Mouse (Mus musculus) lung, embryonic 16.5 days (tissue): ENCODE measurements around the gene Igf1r. TPM values are rescaled to one million over a fixed set of nuclear protein-coding genes. Genes with fewer than 3 reads are reported as not detected.

ENCODE experiments used
- ATAC-seq: fragments of 200-750 bp; cut with Nextera tagmentation; 2 replicates; pipeline ENCODE4 v1.8.0; 2017; ENCODE audit warnings: low read depth, mild to moderate bottlenecking, moderate library complexity
- H3K27ac ChIP-seq: fragments of 300-500 bp; sonication (generic); 2 replicates; pipeline ENCODE4 v1.5.1; 2014; ENCODE audit warnings: mild to moderate bottlenecking, control low read depth, low read length
- H3K27me3 ChIP-seq: fragments of 300-500 bp; sonication (generic); 2 replicates; pipeline ENCODE4 v1.6.1; 2014; ENCODE audit warnings: low read depth, low read length, mixed read lengths; ENCODE audit not compliant: control insufficient read depth, insufficient read depth
- H3K36me3 ChIP-seq: fragments of 300-500 bp; sonication (generic); 2 replicates; pipeline ENCODE4 v1.6.1; 2014; ENCODE audit warnings: low read length; ENCODE audit not compliant: control insufficient read depth, insufficient read depth
- H3K4me1 ChIP-seq: fragments of 300-500 bp; sonication (generic); replicated peaks from 2 replicates; pipeline ENCODE4 v1.6.1; 2014; ENCODE audit warnings: low read length, mixed read lengths; ENCODE audit not compliant: control insufficient read depth, insufficient read depth
- H3K4me2 ChIP-seq: fragments of 300-500 bp; sonication (generic); 2 replicates; pipeline ENCODE4 v1.6.1; 2014; ENCODE audit warnings: low read depth, low read length, control low read depth
- H3K4me3 ChIP-seq: fragments of 300-500 bp; sonication (generic); 2 replicates; pipeline ENCODE4 v1.5.1; 2014; ENCODE audit warnings: mild to moderate bottlenecking, low read length, control low read depth
- H3K9ac ChIP-seq: fragments of 300-500 bp; sonication (generic); 2 replicates; pipeline ENCODE4 v1.6.1; 2014; ENCODE audit warnings: low read length, control low read depth
- H3K9me3 ChIP-seq: fragments of 300-500 bp; sonication (generic); 2 replicates; pipeline ENCODE4 v1.6.1; 2016; ENCODE audit warnings: low read length; ENCODE audit not compliant: control insufficient read depth
- WGBS: fragments of 180-500 bp; shearing (Covaris S2); extraction: QIAGEN DNeasy Blood & Tissue Kit; methylation state at CpG from one replicate; pipeline ENCODE4 v1.1.7; 2014; 5-methylcytosine and 5-hydroxymethylcytosine counted together
- polyA plus RNA-seq: library from polyadenylated mRNA; unstranded; fragments of >200 nt; fragmentation: Nextera tagmentation; extraction: Ambion mirVana; gene quantifications from 2 replicates; pipeline ENCODE4 v1.2.1, GENCODE M21; 2015

Igf1r gene
- polyA plus RNA-seq, 1 experiment from 2014 or later, result 19.9 TPM

DNA sequence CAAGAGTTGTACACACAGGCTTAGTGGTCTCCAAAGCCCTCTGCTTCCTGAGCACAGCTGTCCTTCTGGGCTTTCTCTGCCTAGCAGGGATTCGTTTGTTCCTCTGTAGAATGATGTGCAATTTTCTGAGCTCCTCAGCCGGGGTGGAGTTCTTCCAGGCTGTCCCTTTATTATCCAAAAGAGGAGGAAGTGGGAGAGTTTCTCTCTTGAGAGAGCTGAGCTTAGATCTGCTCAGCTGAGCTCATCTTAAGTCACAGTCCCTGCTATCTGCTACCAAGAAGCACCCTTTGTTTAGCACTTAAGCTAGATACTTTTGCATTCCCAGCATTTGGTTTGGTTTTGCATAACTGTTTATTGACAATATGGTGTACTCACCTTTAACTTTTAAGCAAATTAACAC is 36.7 kb downstream of the Igf1r start:
- H3K27me3 ChIP-seq, result no peaks in the 10 kb centered on the region
- no peak overlapping the region for H3K4me2 ChIP-seq
- no peak overlapping the region for H3K9ac ChIP-seq
- no peak overlapping the region for H3K27ac ChIP-seq
- no peak overlapping the region for H3K4me3 ChIP-seq
- 45% methylated on average over 2 of the region's 2 CpGs for WGBS
- H3K9me3 ChIP-seq, result no peaks in the 10 kb centered on the region
- H3K36me3 ChIP-seq, result peaks cover 3% of the 10 kb centered on the region; the same call in 1 of the 2 replicates
- ATAC-seq, result no peak
- peaks cover 30% of the 10 kb centered on the region for H3K4me1 ChIP-seq

DNA sequence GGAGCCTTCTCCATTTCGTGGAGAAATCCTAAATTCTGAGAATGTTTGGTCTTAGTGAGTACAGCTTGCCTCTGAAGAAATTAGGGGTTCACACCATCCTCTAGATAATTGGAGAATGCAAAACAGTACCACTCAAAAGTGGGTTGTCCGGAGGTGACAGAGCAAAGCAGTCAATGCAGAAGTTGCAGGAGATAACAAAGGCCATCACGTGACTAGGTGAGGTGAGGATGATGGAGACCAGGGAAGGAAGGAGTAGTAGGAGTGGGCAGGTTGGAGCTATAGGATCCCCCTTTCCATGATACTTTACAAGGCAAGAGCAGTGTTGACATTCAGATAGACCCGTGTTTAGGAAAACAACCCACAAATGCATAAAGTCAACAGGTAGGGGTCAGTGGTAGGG is 41.0 kb downstream of the Igf1r start:
- no peaks in the 10 kb centered on the region for H3K36me3 ChIP-seq
- H3K4me3 ChIP-seq, result no peak overlapping the region
- WGBS, result 80% methylated on average over 4 of the region's 4 CpGs
- H3K9me3 ChIP-seq, result no peaks in the 10 kb centered on the region
- no peak for ATAC-seq
- H3K27ac ChIP-seq, result no peak overlapping the region
- H3K9ac ChIP-seq, result no peak overlapping the region
- H3K27me3 ChIP-seq, result no peaks in the 10 kb centered on the region
- no peak overlapping the region for H3K4me2 ChIP-seq
- peaks cover 19% of the 10 kb centered on the region for H3K4me1 ChIP-seq

DNA sequence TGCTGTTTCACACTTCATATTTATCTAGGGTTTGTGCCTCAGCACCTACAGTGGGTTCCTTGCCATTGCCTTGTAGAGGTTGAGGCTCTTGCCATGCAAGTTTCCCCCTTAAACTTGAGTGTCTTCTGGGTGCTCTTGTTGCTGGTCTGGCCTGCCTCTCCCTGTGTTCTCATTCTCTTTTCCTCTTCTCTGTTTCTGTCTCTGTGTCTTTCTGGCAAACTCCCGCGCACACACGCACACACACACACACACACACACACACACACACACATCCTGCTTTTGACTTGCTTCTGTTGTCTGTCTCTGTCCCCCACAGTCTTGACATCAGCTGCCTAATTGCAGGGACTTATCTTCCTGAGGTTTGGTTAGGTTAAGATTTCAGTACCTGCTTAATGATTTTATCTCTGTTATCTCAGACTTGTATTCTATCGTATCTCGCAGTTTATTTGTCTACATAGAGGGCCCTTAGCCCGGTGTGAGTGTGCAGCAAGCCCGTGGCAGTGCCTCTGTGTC is 41.8 kb downstream of the Igf1r start:
- H3K9me3 ChIP-seq, result no peaks in the 10 kb centered on the region
- H3K4me3 ChIP-seq, result no peak overlapping the region
- H3K27ac ChIP-seq, result no peak overlapping the region
- no peak for ATAC-seq
- H3K27me3 ChIP-seq, result no peaks in the 10 kb centered on the region
- H3K36me3 ChIP-seq, result no peaks in the 10 kb centered on the region
- H3K4me1 ChIP-seq, result peaks cover 26% of the 10 kb centered on the region
- H3K4me2 ChIP-seq, result no peak overlapping the region
- no peak overlapping the region for H3K9ac ChIP-seq
- WGBS, result 47% methylated on average over 7 of the region's 7 CpGs

DNA sequence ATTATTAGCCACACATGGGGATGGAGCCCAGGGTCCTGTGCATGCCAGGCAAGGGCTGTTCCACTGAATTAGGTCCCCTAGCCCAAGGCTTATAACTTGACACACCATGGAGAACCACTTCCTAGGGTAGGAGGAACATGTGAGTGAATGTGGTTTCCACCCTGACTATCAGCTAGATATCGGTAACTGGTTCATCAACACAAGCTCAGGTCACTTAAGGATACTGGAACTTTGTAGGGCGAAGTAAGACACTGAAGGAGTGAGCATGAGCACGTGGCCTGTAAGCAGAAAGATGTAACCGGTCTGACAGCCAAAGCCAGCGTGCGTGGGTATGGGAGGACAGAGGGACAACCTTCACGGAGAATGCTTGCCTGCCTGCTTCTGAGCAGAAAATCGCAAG is 42.6 kb downstream of the Igf1r start:
- no peak for ATAC-seq
- Histone ChIP-seq H3K27ac (no peak overlapping the region), H3K4me3 (no peak overlapping the region), H3K4me2 (no peak overlapping the region), H3K36me3 (no peaks in the 10 kb centered on the region), H3K9me3 (no peaks in the 10 kb centered on the region), H3K9ac (no peak overlapping the region), H3K27me3 (no peaks in the 10 kb centered on the region), H3K4me1 (peaks cover 30% of the 10 kb centered on the region)
- WGBS, result 59% methylated on average over 8 of the region's 8 CpGs

DNA sequence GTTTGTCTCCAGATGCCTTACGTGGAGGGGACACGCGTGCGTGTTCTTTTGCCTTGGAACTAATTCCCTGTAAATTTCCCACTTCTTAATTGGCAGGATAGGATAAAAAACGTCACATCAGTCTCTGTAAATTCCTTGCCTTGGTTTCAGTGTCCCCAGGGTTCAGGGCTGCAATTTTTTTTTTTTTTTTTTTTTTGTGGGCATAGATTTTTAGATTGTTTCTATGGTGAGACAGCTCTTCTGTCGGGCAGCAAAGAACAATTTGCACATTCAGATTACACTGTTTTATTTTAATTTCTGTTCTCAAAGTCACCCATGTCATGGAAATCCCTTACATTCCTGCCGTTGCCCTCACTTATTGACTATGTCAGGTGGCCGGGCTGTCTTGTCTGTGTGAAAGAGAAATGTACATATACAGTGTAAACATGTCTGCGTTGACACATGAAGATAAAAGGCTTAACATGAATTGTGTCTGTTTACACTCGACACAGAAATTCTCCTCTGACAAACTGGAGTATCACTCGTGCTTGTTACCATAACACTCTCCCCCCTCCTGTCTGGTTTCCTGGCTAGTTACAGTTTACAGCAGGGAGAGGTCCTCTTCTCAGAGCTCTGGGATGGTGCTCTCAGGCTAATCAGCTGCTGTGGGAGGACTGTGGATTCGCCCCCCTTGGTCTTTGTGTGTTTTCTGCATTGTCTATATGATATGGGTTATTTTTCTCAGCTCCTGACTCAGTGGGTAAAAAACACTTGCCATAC is 43.8 kb downstream of the Igf1r start:
- no peak overlapping the region for H3K27ac ChIP-seq
- H3K9ac ChIP-seq, result no peak overlapping the region
- no peak overlapping the region for H3K4me2 ChIP-seq
- no peak overlapping the region for H3K4me3 ChIP-seq
- H3K36me3 ChIP-seq, result no peaks in the 10 kb centered on the region
- WGBS, result 32% methylated on average over 12 of the region's 12 CpGs
- no peak for ATAC-seq
- peaks cover 30% of the 10 kb centered on the region for H3K4me1 ChIP-seq
- no peaks in the 10 kb centered on the region for H3K27me3 ChIP-seq
- H3K9me3 ChIP-seq, result no peaks in the 10 kb centered on the region

DNA sequence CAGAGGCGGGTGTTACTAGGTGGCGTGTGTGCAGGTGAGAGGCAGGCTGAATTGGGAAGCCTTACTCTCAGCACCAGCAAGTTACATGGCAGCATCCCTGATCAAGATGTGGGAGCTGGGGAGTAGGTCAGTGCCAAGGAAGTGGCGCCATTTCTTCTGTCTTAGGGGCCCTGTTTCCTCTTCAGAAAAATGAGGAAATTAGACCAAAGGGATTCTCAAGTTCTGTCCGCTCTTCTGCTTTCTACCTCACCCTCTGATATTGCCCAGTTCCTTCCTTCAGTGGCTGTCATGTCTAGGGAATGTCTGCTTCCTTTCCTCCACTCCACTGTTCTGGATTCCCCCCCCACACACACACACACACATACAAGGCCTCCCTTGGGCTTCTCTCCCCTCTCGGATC is 48.6 kb downstream of the Igf1r start:
- Histone ChIP-seq H3K27me3 (no peaks in the 10 kb centered on the region), H3K9me3 (no peaks in the 10 kb centered on the region), H3K4me2 (no peak overlapping the region), H3K9ac (no peak overlapping the region), H3K27ac (no peak overlapping the region), H3K36me3 (peaks cover 10% of the 10 kb centered on the region), H3K4me3 (no peak overlapping the region), H3K4me1 (peaks cover 24% of the 10 kb centered on the region)
- ATAC-seq, result no peak
- WGBS, result 83% methylated on average over 5 of the region's 5 CpGs

DNA sequence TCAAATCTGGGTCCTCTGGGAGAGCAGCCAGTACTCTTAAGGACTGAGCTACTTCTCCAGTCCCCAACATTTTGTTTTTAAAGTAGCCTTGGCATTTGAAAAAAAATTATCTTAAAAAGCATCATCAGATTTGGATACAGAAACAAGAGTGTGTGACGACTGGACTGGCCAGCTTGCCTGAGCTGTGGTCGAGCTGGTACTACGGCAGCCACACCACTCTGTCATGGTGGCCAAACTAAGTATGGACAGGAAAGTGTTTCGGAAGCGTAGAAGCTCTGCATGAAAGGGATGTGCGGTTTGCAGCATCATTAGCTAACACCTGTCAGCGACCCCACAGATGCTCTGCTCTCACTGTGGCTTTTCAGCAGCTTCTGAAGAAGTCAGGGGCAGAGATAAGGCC is 53.4 kb downstream of the Igf1r start:
- H3K27me3 ChIP-seq, result no peaks in the 10 kb centered on the region
- 78% methylated on average over 7 of the region's 7 CpGs for WGBS
- H3K9ac ChIP-seq, result no peak overlapping the region
- no peak overlapping the region for H3K27ac ChIP-seq
- H3K4me1 ChIP-seq, result peaks cover 3% of the 10 kb centered on the region
- no peak for ATAC-seq
- H3K4me3 ChIP-seq, result no peak overlapping the region
- H3K4me2 ChIP-seq, result no peak overlapping the region
- H3K36me3 ChIP-seq, result peaks cover 18% of the 10 kb centered on the region
- no peaks in the 10 kb centered on the region for H3K9me3 ChIP-seq

DNA sequence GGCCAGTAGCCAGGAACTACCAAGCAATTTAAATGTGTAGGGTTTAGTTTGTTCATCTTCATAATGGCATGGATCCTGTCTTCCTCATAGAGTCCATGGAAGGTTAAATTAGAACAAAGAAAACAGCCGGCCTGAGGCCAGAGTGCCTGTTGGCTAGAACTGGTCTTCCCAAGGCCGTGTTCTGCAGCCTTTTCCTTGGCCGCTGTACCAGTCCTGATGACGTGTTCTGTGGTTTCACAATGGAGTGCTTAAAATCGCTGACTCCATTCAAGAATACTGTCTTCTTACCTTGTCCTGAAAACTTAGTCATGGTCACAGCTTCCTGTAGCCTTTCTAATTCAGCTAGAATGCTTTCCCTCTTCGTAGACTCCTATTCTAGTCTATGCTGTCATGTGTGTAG is 53.9 kb downstream of the Igf1r start:
- Histone ChIP-seq H3K4me2 (no peak overlapping the region), H3K27me3 (no peaks in the 10 kb centered on the region), H3K4me1 (peaks cover 4% of the 10 kb centered on the region), H3K36me3 (peaks cover 18% of the 10 kb centered on the region), H3K4me3 (no peak overlapping the region), H3K27ac (no peak overlapping the region), H3K9me3 (no peaks in the 10 kb centered on the region), H3K9ac (no peak overlapping the region)
- ATAC-seq, result no peak
- WGBS, result 80% methylated on average over 6 of the region's 6 CpGs

DNA sequence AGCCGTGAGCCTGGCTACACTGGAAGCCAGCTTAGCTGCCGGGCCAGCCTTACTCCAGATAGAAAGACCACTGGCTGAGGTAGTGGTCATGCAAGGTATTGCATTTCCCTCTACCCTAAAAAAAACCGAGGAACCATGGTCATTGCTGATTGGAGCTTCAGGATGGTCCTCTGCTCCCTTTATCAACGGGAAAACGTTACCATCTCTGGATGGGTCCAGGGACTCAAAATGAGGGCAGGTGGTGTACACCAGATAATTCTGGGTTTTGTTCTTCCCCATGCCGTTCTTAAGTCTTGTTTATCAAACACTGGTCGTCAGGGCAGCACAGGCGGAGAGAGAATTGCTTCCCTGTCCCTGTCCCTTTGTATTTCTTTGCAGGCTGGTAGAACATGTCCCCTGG is 57.0 kb downstream of the Igf1r start:
- no peak for ATAC-seq
- H3K9me3 ChIP-seq, result no peaks in the 10 kb centered on the region
- no peak overlapping the region for H3K4me3 ChIP-seq
- no peaks in the 10 kb centered on the region for H3K27me3 ChIP-seq
- H3K9ac ChIP-seq, result no peak overlapping the region
- 75% methylated on average over 8 of the region's 8 CpGs for WGBS
- no peak overlapping the region for H3K4me2 ChIP-seq
- no peak overlapping the region for H3K27ac ChIP-seq
- peaks cover 28% of the 10 kb centered on the region for H3K4me1 ChIP-seq
- H3K36me3 ChIP-seq, result peaks cover 11% of the 10 kb centered on the region; the same call in 1 of the 2 replicates
